Mouse (Mus musculus): Measurements from ENCODE around the gene Mrpl20.

DNA sequence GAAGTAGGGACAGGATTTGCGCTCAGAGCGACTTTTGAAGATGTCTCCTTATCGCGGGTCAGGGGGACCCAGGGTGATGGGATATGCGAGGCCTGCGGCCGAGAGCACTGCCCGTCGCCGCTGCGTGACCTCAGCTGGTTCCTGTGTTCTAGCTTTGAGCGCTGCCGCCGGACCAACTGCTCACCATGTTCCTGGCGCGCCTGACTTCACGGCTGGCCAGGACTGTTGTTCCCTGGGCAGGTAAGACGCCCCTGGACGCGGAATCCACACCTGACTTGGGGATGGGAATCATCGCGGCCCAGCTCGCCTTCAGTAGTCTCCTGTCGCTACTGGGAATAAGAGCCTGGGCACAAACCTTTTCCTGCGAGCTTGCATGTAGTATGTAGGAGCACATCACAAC is 29.2 kb downstream of the Mrpl20 start:
- TF ChIP-seq POLR2A (IDR thresholded peaks at IDR 0.05; ENCODE audit: borderline replicate concordance, extremely low read depth, insufficient read depth, insufficient read length, poor library complexity, severe bottlenecking): no peak
- TF ChIP-seq CTCF (IDR thresholded peaks at IDR 0.05; ENCODE audit: borderline replicate concordance, extremely low read depth, insufficient read depth, insufficient read length): no peak

Measured in brain, embryonic 14.5 days (tissue).